Mouse (Mus musculus) liver, adult 2 months (tissue): Measurements from ENCODE around the gene Ddn.

Source experiments
- CTCF ChIP-seq: fragments of 200-500 bp; IDR thresholded peaks from 2 replicates; pipeline ENCODE4 v1.5.1; 2011; ENCODE audit warnings: low read depth, low read length, control low read depth
- POLR2A ChIP-seq: fragments of 200-500 bp; IDR thresholded peaks from 2 replicates; pipeline ENCODE4 v1.6.1; 2011; ENCODE audit warnings: low read length, control low read depth; ENCODE audit not compliant: insufficient read depth; ENCODE audit errors: extremely low read depth

DNA sequence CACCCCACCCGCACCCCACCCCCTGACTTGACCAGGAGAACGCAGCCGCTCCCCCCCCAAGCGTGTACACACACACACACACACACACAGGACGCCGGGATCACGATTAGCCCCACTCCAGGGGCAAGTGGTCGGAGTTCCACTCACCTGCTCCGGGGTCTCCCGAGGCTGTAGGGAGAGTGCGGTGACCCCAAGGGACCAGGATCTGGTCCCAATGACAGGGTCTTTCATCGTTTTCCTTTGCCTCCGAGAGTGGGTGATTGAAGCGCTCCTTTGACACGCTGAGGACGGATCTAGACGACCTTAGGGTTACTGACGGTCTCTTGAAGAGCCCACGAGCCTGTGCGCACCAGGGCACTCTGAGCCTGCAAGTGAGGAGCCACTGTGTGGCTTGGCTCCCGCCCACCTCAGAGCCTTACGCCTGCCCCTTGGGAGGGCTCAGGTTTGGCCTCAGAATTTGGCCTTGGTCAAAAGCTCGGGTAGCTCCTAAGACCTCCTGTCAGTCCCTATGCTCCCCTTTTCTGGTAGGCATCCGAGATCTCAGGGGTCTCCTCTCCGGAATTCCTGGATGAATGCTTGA is 31.0 kb downstream of the Ddn start:
- TF ChIP-seq CTCF (no peak), POLR2A (no peak)
